Mouse (Mus musculus) kidney, embryonic 14.5 days (tissue): ENCODE measurements around the gene D430042O09Rik. TPM values are rescaled to one million over a fixed set of nuclear protein-coding genes. Genes with fewer than 3 reads are reported as not detected.

ENCODE experiments used
- ATAC-seq: fragments of 200-750 bp; cut with Nextera tagmentation; 2 replicates; pipeline ENCODE4 v1.8.0; 2017; ENCODE audit warnings: moderate number of reproducible peaks, mild to moderate bottlenecking, moderate TSS enrichment, moderate library complexity; ENCODE audit not compliant: low FRiP score, low TSS enrichment
- H3K27ac ChIP-seq: fragments of 300-500 bp; sonication (generic); 2 replicates; pipeline ENCODE4 v1.5.1; 2014; ENCODE audit warnings: low read depth, mild to moderate bottlenecking, low read length, moderate library complexity, mixed read lengths
- H3K27me3 ChIP-seq: fragments of 300-500 bp; sonication (generic); 2 replicates; pipeline ENCODE4 v1.6.1; 2014; ENCODE audit warnings: mild to moderate bottlenecking, low read length; ENCODE audit not compliant: control insufficient read depth, insufficient read depth
- H3K36me3 ChIP-seq: fragments of 300-500 bp; sonication (generic); 2 replicates; pipeline ENCODE4 v1.6.1; 2014; ENCODE audit warnings: low read length, mixed read lengths; ENCODE audit not compliant: control insufficient read depth, insufficient read depth
- H3K4me1 ChIP-seq: fragments of 300-500 bp; sonication (generic); 2 replicates; pipeline ENCODE4 v1.6.1; 2014; ENCODE audit warnings: low read length, mixed read lengths; ENCODE audit not compliant: control insufficient read depth, insufficient read depth
- H3K4me2 ChIP-seq: fragments of 300-500 bp; sonication (generic); replicated peaks from 2 replicates; pipeline ENCODE4 v1.6.1; 2014; ENCODE audit warnings: low read depth, mild to moderate bottlenecking, low read length
- H3K4me3 ChIP-seq: fragments of 300-500 bp; sonication (generic); 2 replicates; pipeline ENCODE4 v1.5.1; 2014; ENCODE audit warnings: mild to moderate bottlenecking, low read length
- H3K9ac ChIP-seq: fragments of 300-500 bp; sonication (generic); 2 replicates; pipeline ENCODE4 v1.6.1; 2014; ENCODE audit warnings: low read depth, mild to moderate bottlenecking, low read length, moderate library complexity
- H3K9me3 ChIP-seq: fragments of 300-500 bp; sonication (generic); 2 replicates; pipeline ENCODE4 v1.6.1; 2016; ENCODE audit warnings: low read length; ENCODE audit not compliant: control insufficient read depth
- WGBS: fragments of 180-500 bp; shearing (Covaris S2); extraction: QIAGEN DNeasy Blood & Tissue Kit; methylation state at CpG from one replicate; pipeline ENCODE4 v1.1.7; 2014; 5-methylcytosine and 5-hydroxymethylcytosine counted together
- polyA plus RNA-seq: library from polyadenylated mRNA; unstranded; fragments of >200 nt; fragmentation: Nextera tagmentation; extraction: Ambion mirVana; gene quantifications from 2 replicates; pipeline ENCODE4 v1.2.1, GENCODE M21; 2014

D430042O09Rik gene
- polyA plus RNA-seq, 1 experiment from 2014 or later: 11.5 TPM

GRCm38 (mm10) chr7:125722127-125722526 is 14.4 kb downstream of the D430042O09Rik start:
- Histone ChIP-seq H3K36me3 (no peaks in the 10 kb centered on the region), H3K27ac (no peak overlapping the region), H3K4me2 (no peak overlapping the region), H3K9ac (no peak overlapping the region), H3K4me1 (no peaks in the 10 kb centered on the region), H3K9me3 (no peaks in the 10 kb centered on the region), H3K27me3 (no peaks in the 10 kb centered on the region), H3K4me3 (no peak overlapping the region)
- no peak for ATAC-seq

- Histone ChIP-seq H3K4me3 (no peak overlapping the region), H3K36me3 (no peaks in the 10 kb centered on the region), H3K9me3 (no peaks in the 10 kb centered on the region), H3K9ac (no peak overlapping the region), H3K4me2 (no peak overlapping the region), H3K27ac (no peak overlapping the region), H3K27me3 (no peaks in the 10 kb centered on the region), H3K4me1 (no peaks in the 10 kb centered on the region)
- no peak for ATAC-seq
- 57% methylated on average over 5 of the region's 5 CpGs for WGBS
Observed at GRCm38 (mm10) chr7:125723189-125723972, 15.7 kb downstream of the D430042O09Rik start.

- H3K9me3 ChIP-seq: no peaks in the 10 kb centered on the region
- H3K27me3 ChIP-seq: no peaks in the 10 kb centered on the region
- ATAC-seq: no peak
- H3K4me2 ChIP-seq: no peak overlapping the region
- no peak overlapping the region for H3K4me3 ChIP-seq
- H3K4me1 ChIP-seq: no peaks in the 10 kb centered on the region
- no peak overlapping the region for H3K9ac ChIP-seq
- H3K36me3 ChIP-seq: no peaks in the 10 kb centered on the region
- H3K27ac ChIP-seq: no peak overlapping the region
Observed at GRCm38 (mm10) chr7:125731679-125732078, 24.0 kb downstream of the D430042O09Rik start.

GRCm38 (mm10) chr7:125733791-125734190 is 26.1 kb downstream of the D430042O09Rik start:
- ATAC-seq: no peak
- Histone ChIP-seq H3K36me3 (no peaks in the 10 kb centered on the region), H3K4me2 (no peak overlapping the region), H3K27ac (no peak overlapping the region), H3K4me3 (no peak overlapping the region), H3K9me3 (no peaks in the 10 kb centered on the region), H3K4me1 (no peaks in the 10 kb centered on the region), H3K9ac (no peak overlapping the region), H3K27me3 (no peaks in the 10 kb centered on the region)
- WGBS: 88% methylated on average over 4 of the region's 4 CpGs

DNA sequence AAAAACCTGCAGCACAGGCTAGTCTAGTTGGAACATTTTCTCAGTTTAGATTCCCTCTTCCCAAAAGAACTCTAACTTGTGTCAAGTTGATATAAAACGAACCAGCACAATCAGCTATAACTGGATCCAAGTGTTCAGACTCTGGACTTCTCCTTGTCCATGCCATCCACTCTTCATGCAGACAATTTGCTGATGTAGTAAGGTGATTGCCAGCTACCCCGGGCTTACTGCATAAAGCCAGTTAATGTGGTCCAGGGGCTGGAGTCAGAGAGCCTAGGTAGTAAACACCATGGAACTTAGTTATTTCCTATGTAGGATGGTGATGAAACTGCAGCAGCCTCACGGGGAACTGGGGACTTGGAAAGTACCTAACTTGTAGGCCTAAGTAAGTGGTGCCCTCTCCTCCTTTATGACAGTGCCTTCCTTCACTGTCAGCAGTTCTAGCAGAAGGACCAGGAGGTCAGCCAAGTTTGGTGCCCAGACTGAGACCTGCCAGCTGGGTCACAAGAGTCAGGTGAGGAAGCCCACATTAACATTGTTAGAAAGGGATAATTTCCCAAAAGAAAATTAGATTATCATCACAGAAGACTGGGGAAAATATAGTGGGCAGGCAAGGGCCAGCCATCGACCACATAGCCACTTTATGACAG is 28.8 kb downstream of the D430042O09Rik start:
- WGBS: 91% methylated on average over 4 of the region's 4 CpGs
- no peaks in the 10 kb centered on the region for H3K27me3 ChIP-seq
- no peak for ATAC-seq

GRCm38 (mm10) chr7:125740521-125740920 is 32.8 kb downstream of the D430042O09Rik start:
- Histone ChIP-seq H3K4me3 (no peak overlapping the region), H3K36me3 (no peaks in the 10 kb centered on the region), H3K4me1 (peaks cover 4% of the 10 kb centered on the region; the same call in 1 of the 2 replicates), H3K27me3 (no peaks in the 10 kb centered on the region), H3K9ac (no peak overlapping the region), H3K9me3 (no peaks in the 10 kb centered on the region), H3K27ac (no peak overlapping the region), H3K4me2 (no peak overlapping the region)
- ATAC-seq: no peak
- WGBS: 69% methylated on average over 2 of the region's 2 CpGs

More for the DNA sequence above, 28.8 kb downstream of the D430042O09Rik start:
- Histone ChIP-seq H3K4me3 (no peak overlapping the region), H3K4me1 (peaks cover 1% of the 10 kb centered on the region; the same call in 1 of the 2 replicates), H3K9me3 (no peaks in the 10 kb centered on the region), H3K27ac (no peak overlapping the region), H3K4me2 (no peak overlapping the region), H3K9ac (no peak overlapping the region), H3K36me3 (no peaks in the 10 kb centered on the region)

DNA sequence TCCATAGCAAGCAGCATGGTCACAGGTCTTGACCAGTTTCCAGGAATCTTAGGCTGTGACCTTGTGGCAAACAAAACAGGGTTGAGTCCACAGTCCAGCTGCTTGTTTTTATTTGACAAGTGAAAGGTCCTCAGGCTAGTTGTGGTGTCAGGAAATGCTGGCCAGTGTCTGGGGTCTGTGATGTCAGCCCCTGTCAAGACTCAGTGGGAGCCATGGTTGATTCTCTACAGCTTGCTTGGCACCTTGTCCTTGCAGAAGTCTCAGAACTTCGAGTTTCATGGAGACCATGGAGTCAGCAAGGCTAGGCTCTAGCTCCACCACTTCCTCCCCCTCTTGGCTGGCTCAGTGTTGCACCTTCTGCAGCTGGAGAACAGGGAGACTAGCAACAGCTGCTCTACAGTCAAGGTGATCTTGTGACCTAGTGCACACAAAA is 33.6 kb downstream of the D430042O09Rik start:
- H3K4me3 ChIP-seq: no peak overlapping the region
- 41% methylated on average over 1 of the region's 1 CpGs for WGBS
- ATAC-seq: no peak

GRCm38 (mm10) chr7:125744774-125745173 is 37.1 kb downstream of the D430042O09Rik start:
- H3K4me2 ChIP-seq: no peak overlapping the region
- ATAC-seq: no peak
- no peak overlapping the region for H3K4me3 ChIP-seq
- no peaks in the 10 kb centered on the region for H3K9me3 ChIP-seq
- H3K27ac ChIP-seq: no peak overlapping the region
- no peak overlapping the region for H3K9ac ChIP-seq
- 77% methylated on average over 1 of the region's 1 CpGs for WGBS
- peaks cover 4% of the 10 kb centered on the region; the same call in 1 of the 2 replicates for H3K4me1 ChIP-seq
- no peaks in the 10 kb centered on the region for H3K36me3 ChIP-seq
- no peaks in the 10 kb centered on the region for H3K27me3 ChIP-seq

More for the DNA sequence above, 33.6 kb downstream of the D430042O09Rik start:
- Histone ChIP-seq H3K9ac (no peak overlapping the region), H3K27me3 (no peaks in the 10 kb centered on the region), H3K4me2 (no peak overlapping the region), H3K27ac (no peak overlapping the region), H3K36me3 (no peaks in the 10 kb centered on the region), H3K4me1 (peaks cover 4% of the 10 kb centered on the region; the same call in 1 of the 2 replicates), H3K9me3 (no peaks in the 10 kb centered on the region)
